Mouse (Mus musculus) c-Kit-positive CD71-positive TER-119-negative erythroid progenitor cells, embryonic 14.5 days (primary cell): Measurements from ENCODE around the gene Pdgfd.
A peak's percentile ranks its signal among the peaks of the same experiment; 100 is the strongest.

Source experiments
- DNase-seq: peaks from one replicate; pipeline ENCODE4 v3.0.0-alpha.2; 2013; ENCODE audit warnings: low read depth

The Pdgfd gene

DNA sequence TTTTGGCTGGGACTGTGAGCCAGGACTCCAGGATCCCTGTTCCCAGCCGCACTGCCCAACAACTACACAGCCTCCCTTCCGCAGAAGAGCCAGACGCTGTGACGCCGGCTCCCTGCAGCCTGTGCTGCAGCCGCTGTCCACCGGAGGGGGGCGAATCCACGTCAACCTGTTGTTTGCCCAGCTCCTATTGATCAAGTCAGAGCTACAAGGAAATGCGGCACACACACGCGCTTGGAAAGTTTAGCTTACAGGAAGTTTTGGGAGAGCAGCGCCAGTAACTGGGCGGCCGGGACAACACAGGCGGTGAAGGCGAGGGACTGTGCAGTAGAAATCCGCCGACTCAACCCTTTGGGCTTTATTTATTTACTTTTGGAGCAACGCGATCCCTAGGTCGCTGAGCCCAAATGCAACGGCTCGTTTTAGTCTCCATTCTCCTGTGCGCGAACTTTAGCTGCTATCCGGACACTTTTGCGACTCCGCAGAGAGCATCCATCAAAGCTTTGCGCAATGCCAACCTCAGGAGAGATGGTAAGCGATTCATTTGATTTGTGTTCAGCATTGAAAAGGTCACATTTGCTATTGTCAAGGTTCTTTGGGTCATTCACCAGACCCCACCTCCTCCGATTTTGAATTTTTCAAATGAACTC is at the start of gene Pdgfd:
Gene Pdgfd, plus strand, starts transcription at position 194 of the 647 bp plus-strand sequence.
- DNase-seq: no peak

DNA sequence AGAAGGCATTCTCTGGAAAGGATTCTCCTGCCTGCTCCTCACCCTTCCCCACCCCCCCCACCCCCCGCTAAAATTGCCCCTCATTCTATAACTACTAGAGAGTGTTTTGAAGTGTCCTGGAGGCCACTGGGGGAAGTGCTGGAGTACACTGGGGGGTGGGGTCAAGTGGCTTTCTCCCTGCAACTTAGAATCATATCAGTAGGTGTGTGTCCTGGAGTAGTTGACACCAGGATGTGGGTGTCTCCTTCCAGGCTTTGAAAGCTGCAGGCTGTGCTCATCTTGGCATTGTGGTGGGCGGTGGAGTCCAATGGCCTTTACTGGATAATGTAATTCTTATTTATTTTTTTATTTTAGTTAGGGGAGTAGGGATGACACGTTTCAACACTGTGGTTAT is 651 bp downstream of the Pdgfd start:
- no peak for DNase-seq

- no peak for DNase-seq
Observed at GRCm38 (mm10) chr9:6170962-6171361, 2.6 kb downstream of the Pdgfd start.

- no peak for DNase-seq
Observed at GRCm38 (mm10) chr9:6173276-6173675, 4.9 kb downstream of the Pdgfd start.

DNA sequence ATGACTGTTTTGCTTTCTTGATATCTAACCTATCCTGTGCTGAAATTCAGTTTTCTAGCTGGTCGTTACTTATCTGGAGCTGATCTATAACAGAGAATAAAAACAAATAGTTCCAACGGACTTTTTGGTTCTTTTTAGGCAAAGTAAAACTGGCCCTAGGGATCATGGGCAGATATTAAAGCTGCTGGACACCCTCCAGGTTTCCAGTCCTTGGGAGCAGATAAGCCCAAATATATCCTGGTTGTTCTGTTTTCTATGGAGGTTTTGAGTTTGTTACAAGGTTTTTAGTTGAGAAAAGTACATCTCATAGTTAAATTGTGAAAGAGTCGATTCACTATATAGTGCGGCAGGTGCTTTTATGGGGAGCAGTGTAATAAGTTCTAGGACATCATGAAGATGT is 7.3 kb downstream of the Pdgfd start:
- no peak for DNase-seq

DNA sequence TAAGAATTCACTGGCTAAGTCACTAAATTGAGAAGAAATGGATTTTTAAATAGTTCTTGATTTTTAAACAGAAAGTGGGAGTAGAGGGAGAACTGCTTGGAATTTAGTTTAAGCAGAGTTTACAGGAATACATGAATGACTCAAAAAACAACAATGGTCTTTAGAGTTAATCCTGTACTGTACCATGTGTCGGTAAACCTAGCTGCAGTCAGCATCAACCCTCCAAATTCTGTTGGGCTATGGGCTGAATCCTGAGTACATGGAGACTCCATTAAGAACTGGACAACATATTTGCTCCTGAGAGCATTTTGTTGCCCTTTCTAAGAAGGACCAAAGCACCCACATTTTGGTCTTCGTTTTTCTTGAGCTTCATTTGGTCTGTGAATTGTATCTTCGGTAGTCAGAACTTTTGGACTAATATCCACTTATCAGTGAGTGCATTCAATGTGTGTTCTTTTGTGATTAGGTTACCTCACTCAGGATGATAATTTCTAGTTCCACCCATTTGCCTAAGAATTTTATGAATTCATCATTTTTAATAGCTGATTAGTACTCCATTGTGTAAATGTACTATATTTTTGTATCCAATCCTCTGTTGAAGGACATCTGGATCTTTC is 14.0 kb downstream of the Pdgfd start:
- no peak for DNase-seq

GRCm38 (mm10) chr9:6187955-6188354 is 19.6 kb downstream of the Pdgfd start:
- DNase-seq: no peak

DNA sequence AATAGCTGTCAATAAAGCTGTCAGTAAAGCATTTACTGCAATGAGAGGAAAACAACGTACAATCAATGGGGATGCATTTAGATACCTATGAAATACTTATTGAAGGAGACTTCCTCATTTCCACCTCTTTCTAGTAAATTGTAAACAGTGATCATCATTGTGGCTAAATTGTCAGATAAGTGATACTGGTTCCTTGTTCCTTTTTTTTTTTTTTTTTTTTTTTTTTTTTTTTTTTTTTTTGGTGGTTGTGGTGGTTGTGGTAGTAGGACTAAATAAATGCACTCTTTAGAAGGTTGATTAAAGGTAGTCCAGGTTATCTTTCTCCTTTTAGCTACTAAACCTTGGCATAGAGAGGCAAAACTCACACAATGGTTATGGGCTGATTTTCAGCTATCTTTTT is 25.0 kb downstream of the Pdgfd start:
- no peak for DNase-seq

DNA sequence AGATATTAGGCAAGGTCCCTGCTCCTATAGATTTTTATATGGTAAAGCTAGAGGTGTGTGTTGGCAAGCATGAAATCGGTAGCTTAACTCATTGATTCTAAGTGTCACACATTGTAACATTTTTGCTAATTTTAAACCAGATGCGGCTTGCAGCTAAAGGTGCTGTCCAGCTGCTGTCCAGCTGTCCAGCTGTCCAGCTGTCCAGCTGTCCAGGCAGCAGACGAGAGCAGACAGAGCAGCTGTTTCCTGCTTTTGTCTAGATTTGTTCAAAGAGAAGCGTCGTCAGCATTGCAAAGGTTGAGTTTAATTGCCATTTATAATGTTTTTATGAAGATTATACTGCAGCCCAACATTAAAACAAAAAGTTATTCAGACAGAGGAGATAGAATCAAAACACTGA is 44.5 kb downstream of the Pdgfd start:
- DNase-seq: no peak

DNA sequence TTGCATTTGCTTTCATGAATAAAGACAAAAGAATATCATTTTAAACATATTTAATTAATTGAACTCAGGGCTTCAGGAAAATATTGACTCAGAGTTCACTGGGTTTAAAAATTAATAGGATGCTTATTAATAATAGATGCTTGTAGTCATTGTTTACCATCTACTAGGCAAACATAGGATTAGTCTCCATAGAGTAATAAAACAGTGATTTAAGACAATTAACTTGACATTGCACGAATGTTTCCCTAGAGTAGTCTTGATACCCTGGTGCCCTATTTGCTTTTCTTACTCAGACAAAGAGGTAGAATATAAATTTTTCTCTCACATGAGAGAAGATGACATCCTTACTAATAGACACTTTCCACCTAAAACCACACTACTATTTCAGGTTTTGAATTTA is 49.1 kb downstream of the Pdgfd start:
- no peak for DNase-seq

GRCm38 (mm10) chr9:6235982-6236381 is 67.6 kb downstream of the Pdgfd start:
- DNase-seq: peak; percentile 9

GRCm38 (mm10) chr9:6250320-6250719 is 81.9 kb downstream of the Pdgfd start:
- no peak for DNase-seq

DNA sequence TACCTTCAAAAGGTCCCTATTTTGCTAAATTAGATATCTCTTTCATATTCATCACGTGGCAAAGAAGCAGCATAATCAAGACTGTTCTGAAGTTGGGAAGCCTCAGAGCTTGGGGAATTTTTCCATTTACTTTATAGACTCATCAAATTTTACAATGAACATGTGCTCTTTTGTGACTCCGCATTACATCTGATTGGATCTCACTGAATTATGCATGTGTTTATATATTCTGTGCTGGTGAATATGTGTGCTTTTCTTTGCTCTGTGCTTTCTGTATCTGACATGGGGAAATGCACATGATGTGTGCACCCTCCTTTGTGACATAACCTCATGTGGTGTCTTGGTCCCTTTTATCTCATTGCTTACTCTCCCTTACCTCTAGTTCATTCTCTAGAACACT is 83.6 kb downstream of the Pdgfd start:
- no peak for DNase-seq

GRCm38 (mm10) chr9:6257072-6257471 is 88.7 kb downstream of the Pdgfd start:
- no peak for DNase-seq

GRCm38 (mm10) chr9:6264820-6265219 is 96.4 kb downstream of the Pdgfd start:
- no peak for DNase-seq

- no peak for DNase-seq
Observed at GRCm38 (mm10) chr9:6269796-6270280, 101.5 kb downstream of the Pdgfd start, which contains the start of gene Ddi1. Ddi1 (minus strand) TSS chr9:6269846.

- DNase-seq: no peak
Observed at GRCm38 (mm10) chr9:6276395-6276794, 108.0 kb downstream of the Pdgfd start.

DNA sequence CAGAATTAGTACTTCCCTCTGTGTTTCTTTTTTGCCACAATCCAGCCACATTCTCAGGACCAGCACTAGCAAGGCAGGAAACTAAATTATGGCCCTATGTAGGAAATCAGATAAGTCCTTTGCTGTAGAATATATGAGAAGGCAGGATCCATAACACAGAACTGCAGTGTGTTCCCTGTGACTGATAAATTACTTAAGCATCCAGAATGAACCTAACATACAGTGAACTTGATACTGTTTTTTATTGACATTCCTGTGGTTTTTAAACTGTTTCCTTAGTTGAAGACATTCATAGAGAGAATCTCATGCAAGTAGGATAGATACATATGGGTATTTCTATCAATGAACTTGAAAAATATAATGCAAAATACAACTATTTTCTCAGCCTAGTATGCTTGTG is 109.1 kb downstream of the Pdgfd start:
- no peak for DNase-seq

DNA sequence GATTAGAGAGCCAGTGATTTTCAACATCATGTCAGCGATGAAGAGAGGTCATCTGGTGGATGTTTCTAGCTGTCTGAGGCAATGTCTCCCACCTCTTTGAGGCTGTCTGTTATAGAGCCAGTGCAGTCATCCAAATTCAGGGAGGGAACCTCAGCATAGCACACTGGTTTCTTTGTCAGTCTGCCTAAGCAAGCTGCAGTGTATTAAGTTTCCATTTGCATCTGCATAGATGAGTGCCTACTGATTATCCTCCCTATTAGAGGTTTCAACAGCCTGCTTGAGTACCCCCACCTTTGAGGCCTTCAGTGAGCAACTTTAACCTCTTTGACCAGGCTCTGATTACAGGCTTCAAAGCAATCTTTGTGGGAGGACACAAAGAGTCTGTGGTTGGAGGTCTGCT is 118.4 kb downstream of the Pdgfd start:
- DNase-seq: no peak

- no peak for DNase-seq
Observed at GRCm38 (mm10) chr9:6289211-6289696, 120.9 kb downstream of the Pdgfd start.

GRCm38 (mm10) chr9:6298547-6298946 is 130.2 kb downstream of the Pdgfd start:
- no peak for DNase-seq

DNA sequence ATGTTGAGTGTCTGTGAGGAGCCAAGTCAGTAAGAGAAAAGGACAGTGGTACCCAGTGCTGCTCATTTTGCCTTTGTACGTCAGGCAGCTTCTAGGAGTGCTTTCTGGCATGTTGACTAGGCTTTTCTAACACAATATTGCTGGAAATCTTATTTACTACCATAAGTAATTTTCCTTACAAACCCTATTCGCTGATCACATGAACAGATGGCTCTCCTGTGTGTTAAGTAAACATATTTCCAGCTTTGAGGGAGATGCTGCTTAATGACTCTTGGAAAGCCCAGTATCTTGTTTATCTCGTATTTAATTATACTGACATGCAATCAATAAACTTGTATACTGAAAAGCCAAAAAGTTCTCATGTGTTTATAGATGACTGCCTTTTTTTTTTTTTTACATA is 133.7 kb downstream of the Pdgfd start:
- no peak for DNase-seq

GRCm38 (mm10) chr9:6304590-6304989 is 136.2 kb downstream of the Pdgfd start:
- DNase-seq: no peak

- DNase-seq: peak; percentile 9
Observed at GRCm38 (mm10) chr9:6305847-6306246, 137.5 kb downstream of the Pdgfd start.
